Mouse (Mus musculus): ENCODE measurements around the gene Tsks.

Gene Tsks

GRCm38 (mm10) chr7:45006503-45006902 lies 63.5 kb downstream of the Tsks start:
- DNase-seq (ENCODE audit: low read depth, low spot score): no peak

DNA sequence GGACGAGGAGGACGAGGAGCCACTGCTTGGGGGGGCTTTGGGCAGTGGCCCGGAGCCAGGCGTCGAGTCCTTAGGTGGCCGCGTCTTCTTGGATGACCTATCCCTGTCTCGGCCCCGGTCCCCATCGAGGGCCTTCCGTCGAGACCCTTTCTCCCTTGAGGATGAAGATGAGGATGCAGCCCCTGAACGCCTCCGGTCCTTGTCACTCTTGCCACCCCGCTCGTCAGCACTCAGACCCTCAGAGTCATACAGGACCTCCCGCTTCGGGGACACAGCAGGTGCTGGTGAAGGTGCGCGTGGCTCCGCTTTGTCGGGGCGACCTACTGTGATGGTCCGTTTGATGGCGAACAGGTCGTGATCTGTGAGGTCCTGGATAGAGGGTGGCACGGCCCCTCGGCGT lies 64.1 kb downstream of the Tsks start:
- no peak for DNase-seq (ENCODE audit: low read depth, low spot score)
